Mouse (Mus musculus) MEL (cell line): Measurements from ENCODE around the gene Card10.

ENCODE experiments used
- POLR2A ChIP-seq, 2 experiments: IDR thresholded peaks; 2 replicates each; pipeline ENCODE4 v1.6.1; 2011 to 2012; ENCODE audit warnings: low read length in 2 of 2, mild to moderate bottlenecking in 2 of 2, control low read depth in 1 of 2, improper control_type of control experiment in 1 of 2, low read depth in 1 of 2, moderate library complexity in 1 of 2; ENCODE audit not compliant: control insufficient read depth in 1 of 2, insufficient read depth in 1 of 2, poor library complexity in 1 of 2
- TAL1 ChIP-seq: IDR thresholded peaks from 2 replicates; pipeline ENCODE4 v1.6.1; 2012; ENCODE audit warnings: mild to moderate bottlenecking, inconsistent platforms, low read length, moderate library complexity, mixed read lengths

DNA sequence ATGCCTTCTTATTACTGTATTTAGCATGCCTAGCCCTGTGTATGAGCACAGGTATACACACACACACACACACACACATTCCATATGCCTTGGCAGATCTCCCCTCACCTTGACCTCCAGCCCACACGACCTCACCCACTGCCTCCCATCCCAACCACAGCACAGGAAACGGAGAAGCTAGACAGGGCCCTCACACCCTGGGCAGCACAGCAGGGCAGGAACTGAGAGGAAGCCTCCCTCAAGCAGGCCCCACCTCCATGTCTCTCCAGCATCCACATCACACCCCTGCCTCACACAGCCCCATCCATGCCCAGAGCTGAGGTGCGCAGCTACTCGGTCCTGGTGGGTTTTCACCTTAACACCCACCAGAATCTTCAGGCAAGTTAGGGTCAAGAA, 30.5 kb downstream of the Card10 start:
- TF ChIP-seq POLR2A (IDR thresholded peaks at IDR 0.05; ENCODE audit: control insufficient read depth in 1 of 2, insufficient read depth in 1 of 2, low read depth in 1 of 2, low read length in 2 of 2, poor library complexity in 1 of 2) = no peak; a peak in 1 of 4 replicates
- no peak for TF ChIP-seq TAL1
